Mouse (Mus musculus) kidney, embryonic 16.5 days (tissue): ENCODE results near the gene Msantd3. TPM values are rescaled to one million over a fixed set of nuclear protein-coding genes. Genes with fewer than 3 reads are reported as not detected.

Experiments used
- ATAC-seq: fragments of 200-750 bp; cut with Nextera tagmentation; 2 replicates; pipeline ENCODE4 v1.8.0; 2017; ENCODE audit warnings: moderate TSS enrichment; ENCODE audit not compliant: low FRiP score, low TSS enrichment
- H3K27ac ChIP-seq: fragments of 300-500 bp; sonication (generic); 2 replicates; pipeline ENCODE4 v1.5.1; 2014; ENCODE audit warnings: low read length
- H3K27me3 ChIP-seq: fragments of 300-500 bp; sonication (generic); 2 replicates; pipeline ENCODE4 v1.6.1; 2014; ENCODE audit warnings: low read length, control low read depth, mixed read lengths; ENCODE audit not compliant: insufficient read depth
- H3K36me3 ChIP-seq: fragments of 300-500 bp; sonication (generic); 2 replicates; pipeline ENCODE4 v1.6.1; 2014; ENCODE audit warnings: low read length, control low read depth, mixed read lengths; ENCODE audit not compliant: insufficient read depth
- H3K4me1 ChIP-seq: fragments of 300-500 bp; sonication (generic); 2 replicates; pipeline ENCODE4 v1.6.1; 2014; ENCODE audit warnings: low read length, control low read depth, mixed read lengths; ENCODE audit not compliant: insufficient read depth
- H3K4me2 ChIP-seq: fragments of 300-500 bp; sonication (generic); replicated peaks from 2 replicates; pipeline ENCODE4 v1.6.1; 2014; ENCODE audit warnings: low read depth, low read length
- H3K4me3 ChIP-seq: fragments of 300-500 bp; sonication (generic); 2 replicates; pipeline ENCODE4 v1.5.1; 2014; ENCODE audit warnings: mild to moderate bottlenecking, low read length
- H3K9ac ChIP-seq: fragments of 300-500 bp; sonication (generic); replicated peaks from 2 replicates; pipeline ENCODE4 v1.6.1; 2014; ENCODE audit warnings: low read length
- H3K9me3 ChIP-seq: fragments of 300-500 bp; sonication (generic); 2 replicates; pipeline ENCODE4 v1.6.1; 2016; ENCODE audit warnings: low read length, control low read depth
- WGBS: fragments of 180-500 bp; shearing (Covaris S2); extraction: QIAGEN DNeasy Blood & Tissue Kit; methylation state at CpG from one replicate; pipeline ENCODE4 v1.1.7; 2014; 5-methylcytosine and 5-hydroxymethylcytosine counted together
- polyA plus RNA-seq: library from polyadenylated mRNA; unstranded; fragments of >200 nt; fragmentation: Nextera tagmentation; extraction: Ambion mirVana; gene quantifications from 2 replicates; pipeline ENCODE4 v1.2.1, GENCODE M21; 2015

Msantd3 gene
- polyA plus RNA-seq, 1 experiment from 2014 or later = 29.5 TPM

GRCm38 (mm10) chr4:48552486-48553064, 12.8 kb downstream of the Msantd3 start:
- 93% methylated on average over 27 of the region's 27 CpGs for WGBS
- H3K9me3 ChIP-seq = no peaks in the 10 kb centered on the region
- peaks cover 24% of the 10 kb centered on the region for H3K36me3 ChIP-seq
- H3K4me2 ChIP-seq = no peak overlapping the region
- no peak overlapping the region for H3K27ac ChIP-seq
- peaks cover 2% of the 10 kb centered on the region; the same call in 1 of the 2 replicates for H3K4me1 ChIP-seq
- no peak overlapping the region for H3K4me3 ChIP-seq
- no peak overlapping the region for H3K9ac ChIP-seq
- ATAC-seq = no peak
- no peaks in the 10 kb centered on the region for H3K27me3 ChIP-seq

- Histone ChIP-seq H3K4me2 (no peak overlapping the region), H3K27me3 (no peaks in the 10 kb centered on the region), H3K9me3 (no peaks in the 10 kb centered on the region), H3K4me1 (no peaks in the 10 kb centered on the region), H3K27ac (no peak overlapping the region), H3K4me3 (no peak overlapping the region), H3K36me3 (peaks cover 33% of the 10 kb centered on the region), H3K9ac (no peak overlapping the region)
- WGBS = 90% methylated on average over 7 of the region's 7 CpGs
- no peak for ATAC-seq
Observed at GRCm38 (mm10) chr4:48554132-48554531, 14.4 kb downstream of the Msantd3 start.

GRCm38 (mm10) chr4:48555729-48556128, 16.0 kb downstream of the Msantd3 start:
- 22% methylated on average over 3 of the region's 3 CpGs for WGBS
- Histone ChIP-seq H3K4me2 (no peak overlapping the region), H3K9ac (no peak overlapping the region), H3K4me3 (no peak overlapping the region), H3K9me3 (no peaks in the 10 kb centered on the region), H3K36me3 (peaks cover 41% of the 10 kb centered on the region), H3K27ac (no peak overlapping the region), H3K27me3 (no peaks in the 10 kb centered on the region), H3K4me1 (no peaks in the 10 kb centered on the region)
- ATAC-seq = no peak

- 68% methylated on average over 14 of the region's 14 CpGs for WGBS
- H3K27ac ChIP-seq = no peak overlapping the region
- H3K4me2 ChIP-seq = no peak overlapping the region
- H3K9me3 ChIP-seq = no peaks in the 10 kb centered on the region
- no peak overlapping the region for H3K4me3 ChIP-seq
- H3K27me3 ChIP-seq = no peaks in the 10 kb centered on the region
- ATAC-seq = 0 out of 2 replicates have a peak, but pooled peaks have one; percentile 35
- H3K9ac ChIP-seq = no peak overlapping the region
- H3K36me3 ChIP-seq = peaks cover 48% of the 10 kb centered on the region
- H3K4me1 ChIP-seq = no peaks in the 10 kb centered on the region
Observed at GRCm38 (mm10) chr4:48559652-48560051, 19.9 kb downstream of the Msantd3 start.

- Histone ChIP-seq H3K4me1 (no peaks in the 10 kb centered on the region), H3K9ac (no peak overlapping the region), H3K27ac (no peak overlapping the region), H3K27me3 (no peaks in the 10 kb centered on the region), H3K4me2 (no peak overlapping the region), H3K4me3 (no peak overlapping the region), H3K9me3 (no peaks in the 10 kb centered on the region), H3K36me3 (peaks cover 44% of the 10 kb centered on the region)
- 71% methylated on average over 8 of the region's 8 CpGs for WGBS
- ATAC-seq = no peak
Observed at GRCm38 (mm10) chr4:48561824-48562223, 22.1 kb downstream of the Msantd3 start.

GRCm38 (mm10) chr4:48564962-48565361, 25.2 kb downstream of the Msantd3 start:
- H3K36me3 ChIP-seq = peaks cover 29% of the 10 kb centered on the region
- H3K27ac ChIP-seq = no peak overlapping the region
- no peaks in the 10 kb centered on the region for H3K9me3 ChIP-seq
- no peak overlapping the region for H3K9ac ChIP-seq
- H3K27me3 ChIP-seq = no peaks in the 10 kb centered on the region
- ATAC-seq = no peak
- no peaks in the 10 kb centered on the region for H3K4me1 ChIP-seq
- H3K4me2 ChIP-seq = no peak overlapping the region
- H3K4me3 ChIP-seq = no peak overlapping the region

- H3K4me2 ChIP-seq = no peak overlapping the region
- H3K27me3 ChIP-seq = no peaks in the 10 kb centered on the region
- H3K9me3 ChIP-seq = no peaks in the 10 kb centered on the region
- H3K9ac ChIP-seq = no peak overlapping the region
- no peaks in the 10 kb centered on the region for H3K36me3 ChIP-seq
- 87% methylated on average over 7 of the region's 7 CpGs for WGBS
- no peak overlapping the region for H3K27ac ChIP-seq
- H3K4me1 ChIP-seq = no peaks in the 10 kb centered on the region
- no peak overlapping the region for H3K4me3 ChIP-seq
- ATAC-seq = no peak
Observed at GRCm38 (mm10) chr4:48576361-48576760, 36.6 kb downstream of the Msantd3 start.

GRCm38 (mm10) chr4:48577831-48578230, 38.1 kb downstream of the Msantd3 start:
- ATAC-seq = no peak
- WGBS = 88% methylated on average over 1 of the region's 1 CpGs
- Histone ChIP-seq H3K36me3 (no peaks in the 10 kb centered on the region), H3K4me2 (no peak overlapping the region), H3K27ac (no peak overlapping the region), H3K4me3 (no peak overlapping the region), H3K9ac (no peak overlapping the region), H3K4me1 (no peaks in the 10 kb centered on the region), H3K27me3 (no peaks in the 10 kb centered on the region), H3K9me3 (no peaks in the 10 kb centered on the region)

GRCm38 (mm10) chr4:48578399-48578798, 38.7 kb downstream of the Msantd3 start:
- H3K27me3 ChIP-seq = no peaks in the 10 kb centered on the region
- 51% methylated on average over 4 of the region's 4 CpGs for WGBS
- no peak overlapping the region for H3K27ac ChIP-seq
- no peak overlapping the region for H3K9ac ChIP-seq
- no peak for ATAC-seq
- no peak overlapping the region for H3K4me2 ChIP-seq
- H3K36me3 ChIP-seq = no peaks in the 10 kb centered on the region
- no peak overlapping the region for H3K4me3 ChIP-seq
- no peaks in the 10 kb centered on the region for H3K4me1 ChIP-seq
- H3K9me3 ChIP-seq = no peaks in the 10 kb centered on the region

GRCm38 (mm10) chr4:48579475-48580110, 39.9 kb downstream of the Msantd3 start:
- 57% methylated on average over 6 of the region's 6 CpGs for whole genome bisulfite sequencing
- no peak for ATAC-seq
- Histone ChIP-seq H3K4me3 (no peak overlapping the region), H3K27me3 (no peaks in the 10 kb centered on the region), H3K36me3 (no peaks in the 10 kb centered on the region), H3K27ac (no peak overlapping the region), H3K4me2 (no peak overlapping the region), H3K9me3 (no peaks in the 10 kb centered on the region), H3K4me1 (no peaks in the 10 kb centered on the region), H3K9ac (no peak overlapping the region)
